Mouse (Mus musculus): ENCODE data around the gene Leprot. TPM values are rescaled to one million over a fixed set of nuclear protein-coding genes. Genes with fewer than 3 reads are reported as not detected.

Leprot gene
- polyA plus RNA-seq, 1 experiment from 2014 or later: 98.6 TPM

- Histone ChIP-seq H3K27ac (ENCODE audit: low read length) (no peak overlapping the region), H3K27me3 (ENCODE audit: insufficient read depth, low read length) (no peaks in the 10 kb centered on the region), H3K9me3 (ENCODE audit: low read length) (no peaks in the 10 kb centered on the region), H3K4me2 (replicated peaks; ENCODE audit: low read depth, low read length) (no peak overlapping the region), H3K4me1 (ENCODE audit: insufficient read depth, low read length) (no peaks in the 10 kb centered on the region), H3K4me3 (ENCODE audit: low read length) (no peak overlapping the region), H3K9ac (replicated peaks; ENCODE audit: low read length) (no peak overlapping the region), H3K36me3 (ENCODE audit: insufficient read depth, low read length) (no peaks in the 10 kb centered on the region)
- 82% methylated on average over 3 of the region's 3 CpGs for WGBS
- ATAC-seq (ENCODE audit: low FRiP score, low TSS enrichment): no peak
Observed at GRCm38 (mm10) chr4:101684821-101685220, 37.3 kb downstream of the Leprot start.

DNA sequence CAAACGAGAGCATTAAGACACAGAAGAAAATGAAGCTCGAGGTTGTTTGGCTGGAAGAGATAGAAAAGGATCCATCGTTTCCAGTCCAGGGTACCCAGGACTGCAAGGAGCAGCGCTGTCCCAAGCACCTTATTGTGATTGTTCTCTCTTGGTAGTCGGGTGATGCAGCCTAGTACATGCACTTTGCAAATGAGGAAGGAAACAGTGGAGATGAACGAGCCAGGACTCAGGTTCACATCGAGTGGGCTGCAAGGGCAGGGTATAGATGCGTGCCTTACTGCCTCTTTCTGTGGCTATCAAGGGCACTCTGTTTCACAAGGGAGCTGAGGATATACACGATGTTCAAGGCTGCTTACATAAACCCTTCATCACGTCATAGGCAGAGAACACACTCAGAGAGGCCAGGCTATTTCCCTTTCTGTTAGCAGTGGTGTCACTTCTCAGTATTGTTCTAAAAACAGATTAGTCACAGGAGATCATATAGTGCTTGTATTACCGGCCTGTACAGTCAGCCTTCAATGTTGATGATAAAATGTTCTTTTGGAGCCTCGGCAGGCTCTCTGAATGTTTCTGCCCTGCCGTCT lies 38.8 kb downstream of the Leprot start:
- no peak for ATAC-seq (ENCODE audit: low FRiP score, low TSS enrichment)
- H3K27ac ChIP-seq (ENCODE audit: low read length): no peak overlapping the region
- no peaks in the 10 kb centered on the region for H3K9me3 ChIP-seq (ENCODE audit: low read length)
- no peak overlapping the region for H3K4me3 ChIP-seq (ENCODE audit: low read length)
- H3K27me3 ChIP-seq (ENCODE audit: insufficient read depth, low read length): no peaks in the 10 kb centered on the region
- no peak overlapping the region for H3K9ac ChIP-seq (replicated peaks; ENCODE audit: low read length)
- no peaks in the 10 kb centered on the region for H3K4me1 ChIP-seq (ENCODE audit: insufficient read depth, low read length)
- H3K4me2 ChIP-seq (replicated peaks; ENCODE audit: low read depth, low read length): no peak overlapping the region
- H3K36me3 ChIP-seq (ENCODE audit: insufficient read depth, low read length): no peaks in the 10 kb centered on the region
- WGBS: 81% methylated on average over 13 of the region's 13 CpGs

DNA sequence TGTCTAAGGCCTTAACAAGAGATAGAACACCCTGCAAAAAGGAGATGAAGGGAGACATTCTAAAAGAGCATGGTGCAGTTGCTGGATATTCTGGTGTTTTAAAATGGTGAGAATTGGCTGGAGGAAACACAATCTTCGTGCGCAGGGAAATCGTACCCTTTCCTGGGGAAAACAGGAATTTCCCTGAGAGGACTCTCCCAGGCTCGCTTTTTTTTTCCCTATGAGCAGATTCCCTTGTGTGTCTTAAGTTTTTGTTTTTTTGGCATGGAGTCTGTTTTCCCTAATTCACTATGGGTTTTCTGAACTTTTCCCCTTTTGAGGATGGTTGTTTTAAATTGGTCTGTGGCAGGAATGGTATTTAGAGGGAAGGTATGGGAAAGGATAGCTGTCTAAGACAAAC lies 41.7 kb downstream of the Leprot start:
- H3K9me3 ChIP-seq (ENCODE audit: low read length): no peaks in the 10 kb centered on the region
- ATAC-seq (ENCODE audit: low FRiP score, low TSS enrichment): no peak
- H3K4me3 ChIP-seq (ENCODE audit: low read length): no peak overlapping the region
- H3K27ac ChIP-seq (ENCODE audit: low read length): no peak overlapping the region
- no peaks in the 10 kb centered on the region for H3K36me3 ChIP-seq (ENCODE audit: insufficient read depth, low read length)
- H3K4me1 ChIP-seq (ENCODE audit: insufficient read depth, low read length): no peaks in the 10 kb centered on the region
- WGBS: 70% methylated on average over 4 of the region's 4 CpGs
- H3K9ac ChIP-seq (replicated peaks; ENCODE audit: low read length): no peak overlapping the region
- H3K4me2 ChIP-seq (replicated peaks; ENCODE audit: low read depth, low read length): no peak overlapping the region
- no peaks in the 10 kb centered on the region for H3K27me3 ChIP-seq (ENCODE audit: insufficient read depth, low read length)

DNA sequence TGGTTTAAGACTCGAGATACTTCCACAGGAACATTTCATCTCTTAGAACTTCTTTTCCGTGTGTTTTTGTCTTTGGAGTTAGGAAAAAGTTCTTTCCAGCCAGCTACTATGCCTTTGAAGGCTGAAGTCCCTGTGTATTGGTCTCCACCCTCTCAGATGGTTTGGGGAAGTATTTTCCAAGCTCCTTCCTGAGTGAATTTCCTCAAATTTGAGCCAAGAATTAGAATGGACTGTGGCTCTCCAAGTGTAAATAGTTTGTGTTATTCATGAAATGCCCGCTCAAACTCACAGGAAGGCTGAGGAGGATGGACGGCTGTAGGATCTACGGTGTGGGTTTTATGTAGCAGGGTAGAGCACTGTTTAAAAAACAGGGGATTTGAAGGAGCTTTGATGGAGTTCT lies 42.1 kb downstream of the Leprot start:
- 75% methylated on average over 5 of the region's 5 CpGs for WGBS
- H3K27me3 ChIP-seq (ENCODE audit: insufficient read depth, low read length): no peaks in the 10 kb centered on the region
- no peak overlapping the region for H3K4me2 ChIP-seq (replicated peaks; ENCODE audit: low read depth, low read length)
- ATAC-seq (ENCODE audit: low FRiP score, low TSS enrichment): no peak
- H3K27ac ChIP-seq (ENCODE audit: low read length): no peak overlapping the region
- no peak overlapping the region for H3K9ac ChIP-seq (replicated peaks; ENCODE audit: low read length)
- H3K4me1 ChIP-seq (ENCODE audit: insufficient read depth, low read length): no peaks in the 10 kb centered on the region
- H3K36me3 ChIP-seq (ENCODE audit: insufficient read depth, low read length): no peaks in the 10 kb centered on the region
- H3K9me3 ChIP-seq (ENCODE audit: low read length): no peaks in the 10 kb centered on the region
- H3K4me3 ChIP-seq (ENCODE audit: low read length): no peak overlapping the region

GRCm38 (mm10) chr4:101692892-101693291 lies 45.4 kb downstream of the Leprot start:
- Histone ChIP-seq H3K4me3 (ENCODE audit: low read length) (no peak overlapping the region), H3K9me3 (ENCODE audit: low read length) (no peaks in the 10 kb centered on the region), H3K4me2 (replicated peaks; ENCODE audit: low read depth, low read length) (no peak overlapping the region), H3K27ac (ENCODE audit: low read length) (no peak overlapping the region), H3K27me3 (ENCODE audit: insufficient read depth, low read length) (no peaks in the 10 kb centered on the region), H3K36me3 (ENCODE audit: insufficient read depth, low read length) (no peaks in the 10 kb centered on the region), H3K4me1 (ENCODE audit: insufficient read depth, low read length) (no peaks in the 10 kb centered on the region), H3K9ac (replicated peaks; ENCODE audit: low read length) (no peak overlapping the region)
- ATAC-seq (ENCODE audit: low FRiP score, low TSS enrichment): no peak
- WGBS: 68% methylated on average over 4 of the region's 4 CpGs

GRCm38 (mm10) chr4:101694529-101694928 lies 47.0 kb downstream of the Leprot start:
- WGBS: 65% methylated on average over 6 of the region's 6 CpGs
- no peak for ATAC-seq (ENCODE audit: low FRiP score, low TSS enrichment)

DNA sequence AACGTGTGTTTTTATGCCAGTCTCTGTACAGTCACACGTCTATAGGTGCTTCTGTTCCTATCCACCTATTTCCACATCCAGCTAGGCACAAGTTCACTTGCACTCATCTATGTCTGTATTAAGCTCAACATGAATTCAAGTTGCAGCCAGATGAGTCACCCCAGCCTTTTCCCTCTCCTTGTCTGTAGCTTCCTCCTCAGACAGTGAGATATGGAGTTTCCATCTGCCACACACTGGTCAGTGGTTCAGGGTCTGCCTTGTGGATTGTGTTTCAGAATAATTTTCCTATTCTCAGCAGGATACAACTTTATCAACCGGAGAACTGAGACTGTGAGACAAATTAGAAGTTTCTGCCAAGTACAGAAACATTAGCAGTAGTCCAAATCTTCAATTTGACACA lies 49.7 kb downstream of the Leprot start:
- WGBS: 82% methylated on average over 3 of the region's 3 CpGs
- no peak overlapping the region for H3K4me3 ChIP-seq (ENCODE audit: low read length)
- no peaks in the 10 kb centered on the region for H3K4me1 ChIP-seq (ENCODE audit: insufficient read depth, low read length)
- H3K36me3 ChIP-seq (ENCODE audit: insufficient read depth, low read length): no peaks in the 10 kb centered on the region
- no peak for ATAC-seq (ENCODE audit: low FRiP score, low TSS enrichment)
- no peak overlapping the region for H3K4me2 ChIP-seq (replicated peaks; ENCODE audit: low read depth, low read length)
- no peaks in the 10 kb centered on the region for H3K9me3 ChIP-seq (ENCODE audit: low read length)
- no peaks in the 10 kb centered on the region for H3K27me3 ChIP-seq (ENCODE audit: insufficient read depth, low read length)
- no peak overlapping the region for H3K27ac ChIP-seq (ENCODE audit: low read length)
- no peak overlapping the region for H3K9ac ChIP-seq (replicated peaks; ENCODE audit: low read length)

More at GRCm38 (mm10) chr4:101694529-101694928, 47.0 kb downstream of the Leprot start:
- H3K9ac ChIP-seq (replicated peaks; ENCODE audit: low read length): no peak overlapping the region
- H3K4me3 ChIP-seq (ENCODE audit: low read length): no peak overlapping the region
- no peak overlapping the region for H3K4me2 ChIP-seq (replicated peaks; ENCODE audit: low read depth, low read length)
- H3K4me1 ChIP-seq (ENCODE audit: insufficient read depth, low read length): no peaks in the 10 kb centered on the region
- H3K9me3 ChIP-seq (ENCODE audit: low read length): no peaks in the 10 kb centered on the region
- H3K27me3 ChIP-seq (ENCODE audit: insufficient read depth, low read length): no peaks in the 10 kb centered on the region
- no peaks in the 10 kb centered on the region for H3K36me3 ChIP-seq (ENCODE audit: insufficient read depth, low read length)
- H3K27ac ChIP-seq (ENCODE audit: low read length): no peak overlapping the region

DNA sequence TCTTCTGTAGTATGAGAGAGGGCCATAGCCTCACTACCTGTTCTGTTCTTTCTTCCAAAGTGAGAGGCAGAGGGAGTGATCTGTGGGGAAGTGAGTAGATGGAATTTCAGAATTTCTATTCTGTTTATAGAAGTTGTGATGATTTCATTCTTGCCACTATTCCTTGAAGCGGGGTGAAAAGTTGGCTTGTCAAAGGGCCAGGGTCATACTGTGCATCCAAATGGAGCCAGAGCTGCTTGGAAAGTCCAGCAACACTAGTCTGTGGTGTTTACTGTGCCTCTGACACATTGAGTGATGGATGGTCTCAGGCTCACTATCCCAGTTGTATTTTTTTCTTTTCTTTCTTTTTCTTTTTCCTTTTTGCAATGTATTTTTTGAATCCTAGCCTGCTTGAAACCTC lies 51.9 kb downstream of the Leprot start:
- Histone ChIP-seq H3K27ac (ENCODE audit: low read length) (no peak overlapping the region), H3K4me3 (ENCODE audit: low read length) (no peak overlapping the region), H3K9ac (replicated peaks; ENCODE audit: low read length) (no peak overlapping the region), H3K27me3 (ENCODE audit: insufficient read depth, low read length) (no peaks in the 10 kb centered on the region), H3K4me2 (replicated peaks; ENCODE audit: low read depth, low read length) (no peak overlapping the region), H3K4me1 (ENCODE audit: insufficient read depth, low read length) (no peaks in the 10 kb centered on the region), H3K36me3 (ENCODE audit: insufficient read depth, low read length) (no peaks in the 10 kb centered on the region), H3K9me3 (ENCODE audit: low read length) (no peaks in the 10 kb centered on the region)
- 96% methylated on average over 1 of the region's 1 CpGs for WGBS
- no peak for ATAC-seq (ENCODE audit: low FRiP score, low TSS enrichment)

- Histone ChIP-seq H3K9ac (replicated peaks; ENCODE audit: low read length) (no peak overlapping the region), H3K36me3 (ENCODE audit: insufficient read depth, low read length) (no peaks in the 10 kb centered on the region), H3K27ac (ENCODE audit: low read length) (no peak overlapping the region), H3K4me1 (ENCODE audit: insufficient read depth, low read length) (no peaks in the 10 kb centered on the region), H3K9me3 (ENCODE audit: low read length) (no peaks in the 10 kb centered on the region), H3K27me3 (ENCODE audit: insufficient read depth, low read length) (no peaks in the 10 kb centered on the region), H3K4me3 (ENCODE audit: low read length) (no peak overlapping the region), H3K4me2 (replicated peaks; ENCODE audit: low read depth, low read length) (no peak overlapping the region)
- WGBS: 85% methylated on average over 14 of the region's 14 CpGs
- no peak for ATAC-seq (ENCODE audit: low FRiP score, low TSS enrichment)
Observed at GRCm38 (mm10) chr4:101700892-101701640, 53.5 kb downstream of the Leprot start.

DNA sequence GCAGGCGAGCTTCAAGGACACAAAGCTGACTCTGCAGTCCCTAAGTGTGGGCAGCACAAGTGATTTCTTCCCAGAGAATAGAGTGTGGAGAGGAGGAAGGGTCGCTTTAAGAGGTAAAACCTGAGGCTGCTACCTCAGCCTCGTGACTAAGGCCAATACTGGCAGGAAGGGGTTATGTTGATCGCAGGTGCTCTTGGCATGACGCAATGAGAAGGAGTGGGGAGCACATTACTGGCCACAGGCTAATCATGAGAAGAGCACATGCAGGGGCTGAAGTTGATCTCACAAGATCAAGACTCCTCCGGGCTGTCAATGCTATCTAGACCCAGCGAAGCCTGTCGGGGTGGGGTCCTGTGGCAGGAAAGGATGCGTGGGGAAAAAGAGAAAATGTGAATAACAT lies 57.8 kb downstream of the Leprot start:
- Histone ChIP-seq H3K4me3 (ENCODE audit: low read length) (no peak overlapping the region), H3K27ac (ENCODE audit: low read length) (no peak overlapping the region), H3K27me3 (ENCODE audit: insufficient read depth, low read length) (no peaks in the 10 kb centered on the region), H3K36me3 (ENCODE audit: insufficient read depth, low read length) (no peaks in the 10 kb centered on the region), H3K9ac (replicated peaks; ENCODE audit: low read length) (no peak overlapping the region), H3K4me1 (ENCODE audit: insufficient read depth, low read length) (no peaks in the 10 kb centered on the region), H3K4me2 (replicated peaks; ENCODE audit: low read depth, low read length) (no peak overlapping the region), H3K9me3 (ENCODE audit: low read length) (no peaks in the 10 kb centered on the region)
- WGBS: 72% methylated on average over 9 of the region's 9 CpGs
- no peak for ATAC-seq (ENCODE audit: low FRiP score, low TSS enrichment)

Data from kidney, embryonic 16.5 days (tissue).